Mouse (Mus musculus) retina, postnatal 1 day (tissue): Measurements from ENCODE around the gene Ttll11.

ENCODE experiments used
- DNase-seq: peaks from one replicate; pipeline ENCODE4 v3.0.0-alpha.2; 2012

The Ttll11 gene

DNA sequence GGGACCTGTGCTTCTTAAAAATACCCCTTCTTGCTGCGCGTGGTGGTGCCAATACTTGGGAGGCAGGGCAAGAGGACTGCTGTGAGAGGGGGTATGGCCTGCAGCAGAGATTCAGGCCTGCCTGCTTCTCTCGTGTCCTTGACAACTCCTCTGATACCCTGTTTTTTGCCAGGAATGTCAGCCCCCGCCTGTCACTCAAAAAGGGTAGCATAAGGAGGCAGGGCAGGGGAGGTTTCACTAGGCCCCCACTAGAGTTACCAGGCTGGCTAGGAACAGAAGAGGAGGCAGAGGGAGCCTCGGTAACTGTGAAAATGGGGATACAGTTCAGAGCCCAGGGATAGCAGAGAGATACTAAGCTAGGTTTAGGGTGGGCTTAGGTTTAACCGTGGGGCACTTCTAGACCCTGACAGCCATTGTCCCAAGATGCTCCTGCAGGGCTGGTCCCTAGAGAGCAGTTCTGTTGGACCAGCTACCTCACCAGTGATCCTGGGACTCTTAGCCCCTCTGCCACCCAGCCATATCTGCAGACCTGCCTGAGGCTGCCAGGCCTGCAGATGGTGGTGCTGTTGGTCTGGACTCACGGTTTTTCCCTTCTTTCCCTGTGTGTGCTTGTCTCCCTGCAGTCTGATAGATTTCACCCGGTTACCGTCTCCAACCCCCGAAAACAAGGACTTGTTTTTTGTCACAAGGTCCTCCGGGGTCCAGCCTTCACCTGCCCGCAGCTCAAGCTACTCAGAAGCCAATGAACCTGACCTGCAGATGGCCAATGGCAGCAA is 260.3 kb downstream of the Ttll11 start:
- DNase-seq: no peak

DNA sequence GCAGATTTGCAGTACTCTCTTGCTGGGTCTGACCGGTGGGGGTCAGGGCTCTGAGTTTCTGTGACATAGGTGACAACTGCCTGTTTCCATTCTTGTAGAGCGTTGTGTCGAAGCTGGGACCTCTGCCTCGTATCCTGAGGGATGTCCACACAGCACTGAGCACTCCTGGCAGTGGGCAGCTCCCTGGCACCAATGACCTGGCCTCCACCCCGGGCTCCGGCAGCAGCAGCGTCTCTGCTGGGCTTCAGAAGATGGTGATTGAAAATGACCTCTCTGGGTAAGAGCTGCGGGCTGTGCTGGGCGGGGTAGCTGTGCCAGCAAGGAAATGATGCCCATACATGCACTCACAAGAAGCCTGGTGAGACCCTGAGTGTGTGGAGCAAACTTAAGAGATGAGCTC is 261.1 kb downstream of the Ttll11 start:
- DNase-seq: no peak

DNA sequence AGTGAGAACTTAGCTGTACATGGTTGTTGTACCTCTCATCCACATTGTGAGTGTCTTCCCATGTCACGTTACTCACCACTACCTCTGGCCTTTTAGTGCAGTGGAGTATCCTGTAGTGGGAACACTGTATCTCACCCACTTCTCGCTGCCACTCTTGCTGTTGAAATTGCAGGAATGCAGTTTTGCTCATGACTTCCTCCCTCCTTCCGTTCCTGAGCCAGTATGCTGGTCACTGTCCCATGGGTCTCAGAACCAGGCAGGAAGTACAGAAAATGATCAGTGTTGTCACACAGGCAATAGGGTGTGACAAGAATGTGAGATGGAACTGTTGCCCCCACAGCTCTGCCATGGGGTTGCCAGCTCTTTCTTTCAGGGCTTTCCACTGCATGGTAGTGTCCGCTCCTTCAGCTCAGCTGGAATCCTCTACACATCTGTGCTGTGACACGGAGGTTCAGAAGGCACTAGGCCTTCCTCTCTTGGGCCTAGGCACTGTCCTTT is 261.7 kb downstream of the Ttll11 start:
- DNase-seq: no peak

DNA sequence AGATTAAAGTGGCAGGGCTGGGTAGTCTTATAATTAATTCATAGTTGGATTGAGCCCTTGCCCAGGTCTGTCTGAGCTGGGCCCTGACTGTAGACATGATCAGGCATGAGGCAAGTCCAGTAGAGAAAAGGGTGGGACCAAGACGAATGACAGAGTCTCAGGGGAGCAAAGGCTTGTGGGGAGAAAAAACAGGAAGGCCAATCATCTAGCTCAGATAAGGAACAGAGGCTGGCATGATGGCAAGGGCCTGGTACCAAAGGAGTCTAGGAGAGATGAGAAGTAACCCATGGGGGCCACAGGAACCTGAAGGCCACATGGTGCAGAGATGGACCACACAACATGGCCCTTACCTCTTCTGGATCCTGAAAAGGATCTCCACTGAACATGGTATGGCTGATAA is 263.5 kb downstream of the Ttll11 start:
- no peak for DNase-seq

DNA sequence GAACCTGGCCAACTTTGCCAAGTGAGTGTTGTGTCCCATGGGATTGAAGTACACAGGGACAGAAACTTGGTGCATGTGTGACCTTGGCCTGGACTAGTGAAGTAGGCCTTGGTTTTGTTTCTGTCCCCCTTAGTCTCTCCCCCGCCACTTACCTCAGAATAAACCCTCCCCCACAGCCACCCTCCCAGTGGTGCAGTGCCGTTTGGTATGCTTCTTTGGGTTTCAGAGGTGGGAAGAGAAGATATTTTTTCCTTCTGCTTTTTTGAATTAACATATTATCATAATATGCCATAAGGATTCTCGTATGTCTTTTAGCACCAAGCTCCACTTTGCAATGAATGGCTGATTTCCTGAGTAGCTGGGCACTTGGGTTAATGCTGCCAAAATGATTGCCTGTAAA is 264.2 kb downstream of the Ttll11 start:
- DNase-seq: no peak

DNA sequence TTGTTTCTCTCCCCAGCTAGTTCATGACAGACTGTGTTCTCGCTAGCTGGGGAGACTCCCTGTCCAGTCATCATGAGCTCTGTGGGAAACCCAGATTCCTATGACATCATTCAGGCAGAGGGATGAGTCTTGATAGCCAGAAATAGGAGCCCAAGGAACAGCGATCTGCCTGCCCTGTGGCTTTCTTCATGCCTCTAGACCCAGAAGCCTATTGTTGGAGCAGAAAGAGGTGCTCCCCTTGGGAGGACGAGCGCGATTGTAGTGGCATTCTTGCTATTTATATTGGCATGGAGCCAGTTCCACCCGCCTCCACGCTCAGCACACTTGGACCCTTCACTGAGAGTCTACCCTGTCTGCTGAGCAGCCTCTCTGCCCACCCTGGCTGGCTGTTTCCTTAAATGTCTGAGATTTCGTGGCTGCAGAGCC is 265.0 kb downstream of the Ttll11 start:
- DNase-seq: no peak

DNA sequence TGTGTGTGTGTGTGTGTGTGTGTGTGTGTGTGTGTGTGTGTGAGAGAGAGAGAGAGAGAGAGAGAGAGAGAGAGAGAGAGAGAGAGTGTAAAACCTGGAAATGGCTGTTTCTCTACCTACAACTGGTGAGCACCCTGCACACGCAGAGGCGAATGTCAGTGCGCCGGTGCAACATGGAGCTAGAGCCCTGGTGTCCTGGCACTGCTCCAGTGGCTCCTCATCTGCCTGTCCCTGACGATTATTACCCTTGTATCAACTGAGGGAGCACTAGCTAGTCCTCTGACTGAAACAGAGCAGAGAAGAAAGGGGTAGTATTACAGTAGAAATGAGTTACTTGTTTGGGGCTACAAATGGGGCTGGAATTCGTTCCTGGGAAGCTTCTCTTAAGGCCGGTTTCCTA is 266.3 kb downstream of the Ttll11 start:
- no peak for DNase-seq

DNA sequence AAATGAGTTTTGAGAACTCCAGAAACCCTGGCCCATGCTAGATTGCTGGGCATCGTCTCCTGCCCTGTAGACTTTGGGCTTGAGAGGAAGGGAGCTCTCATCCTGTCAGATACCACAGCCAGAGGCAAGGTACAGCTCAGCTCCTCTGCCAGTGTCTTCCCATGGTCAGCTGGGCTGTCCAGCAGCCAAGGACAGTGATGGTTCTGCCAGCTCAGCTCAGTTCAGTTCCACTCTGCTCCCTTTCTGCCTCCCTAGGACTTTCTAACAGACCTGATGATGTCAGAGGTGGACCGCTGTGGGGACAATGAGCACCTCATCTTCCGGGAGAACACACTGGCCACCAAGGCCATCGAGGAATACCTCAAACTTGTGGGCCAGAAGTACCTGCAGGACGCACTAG is 267.1 kb downstream of the Ttll11 start:
- DNase-seq: no peak

DNA sequence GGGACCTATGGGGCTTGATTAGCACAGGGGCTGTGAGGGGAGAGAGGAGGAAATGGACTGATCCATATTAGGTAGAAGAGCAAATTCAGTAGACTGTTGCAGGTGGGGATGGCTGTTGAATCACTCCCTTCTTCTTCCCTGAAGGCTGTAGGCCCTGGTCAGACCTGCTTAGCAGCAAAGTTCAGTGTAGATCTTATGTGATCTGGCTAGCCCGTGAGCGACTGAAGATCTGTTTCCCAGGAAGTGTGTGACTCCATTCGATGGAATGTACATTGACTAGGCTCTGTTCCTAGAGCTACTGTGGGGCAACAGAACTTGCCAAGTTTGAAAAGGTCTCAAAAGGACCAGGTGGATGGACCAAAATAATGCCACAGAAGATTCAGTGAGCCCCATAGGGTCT is 276.5 kb downstream of the Ttll11 start:
- DNase-seq: no peak

DNA sequence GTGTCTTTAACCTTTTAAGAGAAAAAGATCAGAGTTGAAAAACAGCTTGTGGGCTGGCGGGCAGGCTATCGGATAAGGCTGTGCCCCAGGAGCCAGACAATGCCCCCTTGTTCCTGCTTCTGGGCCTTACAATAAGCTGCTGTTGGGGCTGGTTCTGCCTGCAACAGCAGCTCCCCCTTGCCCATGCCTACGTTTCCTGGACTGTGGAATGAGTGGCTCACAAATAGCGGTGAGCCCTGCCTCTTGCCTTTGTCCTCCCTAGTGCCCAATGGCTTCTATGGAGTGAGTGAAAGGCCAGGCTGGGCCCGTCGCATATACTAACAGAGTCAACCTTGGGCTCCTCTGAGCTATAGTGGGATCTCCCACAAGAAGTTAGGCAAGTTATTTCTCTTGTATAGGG is 277.1 kb downstream of the Ttll11 start:
- peak; percentile 84 for DNase-seq

DNA sequence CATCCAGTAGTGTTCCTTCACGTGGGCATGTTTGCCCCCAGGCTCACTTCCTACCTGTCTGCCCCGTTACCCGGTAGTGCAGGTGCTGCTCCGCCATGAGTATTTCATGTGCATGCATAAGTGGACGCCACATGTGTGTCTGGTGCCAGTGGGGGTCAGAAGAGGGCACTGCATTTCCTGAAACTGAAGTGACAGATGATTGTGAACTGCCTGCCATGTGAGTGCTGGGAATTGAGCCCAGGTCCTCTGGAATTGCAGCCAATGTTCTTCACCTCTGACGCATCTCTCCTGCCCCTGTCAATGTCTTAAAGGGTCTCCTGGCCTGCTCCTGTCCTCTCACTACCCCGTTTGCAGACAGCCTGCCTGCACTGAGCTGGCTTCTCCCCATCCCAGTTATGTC is 277.7 kb downstream of the Ttll11 start:
- DNase-seq: no peak
